Mouse (Mus musculus) layer of hippocampus, postnatal 25 days (tissue): ENCODE data around the gene Gm14597. TPM values are rescaled to one million over a fixed set of nuclear protein-coding genes. Genes with fewer than 3 reads are reported as not detected.
"Not testable (repeated sequence)": the region's sequence is repeated elsewhere in the genome, so short reads cannot be mapped to it uniquely, and the experiment has no call there.

Source experiments
- DNase-seq, 2 experiments: peaks; one replicate each; pipeline ENCODE4 v3.0.0; 2022; ENCODE audit warnings: mixed read lengths in 2 of 2, low spot score in 1 of 2; ENCODE audit errors: extremely low spot score in 1 of 2
- total RNA-seq, 2 experiments: library from RNA; stranded (reverse); gene quantifications; 2 replicates each; pipeline ENCODE4 v1.2.3; 2021

Gene Gm14597
- not detected for total RNA-seq

DNA sequence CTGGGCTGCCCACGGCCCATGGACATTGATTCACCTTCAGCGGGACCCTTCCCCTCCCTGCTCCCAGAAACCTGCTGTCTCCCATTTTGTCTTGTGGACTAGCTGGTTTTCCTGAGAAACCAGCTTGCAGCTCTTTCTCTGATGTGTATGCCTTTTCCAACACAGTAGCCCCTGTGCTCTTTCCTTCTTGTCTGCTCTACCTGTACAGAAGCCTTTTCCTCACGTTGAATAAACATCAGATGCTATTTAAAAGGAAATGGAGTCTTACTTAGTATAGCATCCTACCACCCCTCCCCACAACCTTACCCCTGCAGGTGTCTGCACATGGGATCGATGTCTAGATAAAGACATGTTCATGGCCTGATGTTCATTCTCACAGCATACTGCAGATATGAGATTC lies at the start of gene Gm14597:
Gene Gm14597, minus strand, starts transcription at position 101 of the 400 bp plus-strand sequence.
- not testable (repeated sequence) for DNase-seq

GRCm38 (mm10) chrX:53652917-53653316 lies 44.1 kb upstream of the Gm14597 start:
- not testable (repeated sequence) for DNase-seq

- no peak for DNase-seq
Observed at GRCm38 (mm10) chrX:53645885-53646284, 37.1 kb upstream of the Gm14597 start.

GRCm38 (mm10) chrX:53642980-53643961 lies 34.5 kb upstream of the Gm14597 start, which contains the start of gene Rtl8a:
TSS of gene Rtl8a (minus strand) at chrX:53643682.
- DNase-seq: peak; percentile 30 to 53

DNA sequence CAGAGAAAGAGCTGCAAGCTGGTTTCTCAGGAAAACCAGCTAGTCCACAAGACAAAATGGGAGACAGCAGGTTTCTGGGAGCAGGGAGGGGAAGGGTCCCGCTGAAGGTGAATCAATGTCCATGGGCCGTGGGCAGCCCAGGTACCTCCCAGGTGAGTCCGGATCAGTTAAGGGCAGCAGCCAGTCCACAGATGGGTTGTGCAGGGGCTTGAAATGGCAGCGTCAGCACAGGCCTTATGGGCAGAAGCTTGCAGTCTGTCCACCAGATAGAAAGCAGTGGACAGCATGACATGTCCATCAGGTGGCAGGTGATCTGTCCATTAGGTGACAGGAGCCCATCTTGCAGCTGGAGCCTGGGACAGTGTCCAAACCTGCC lies 33.8 kb upstream of the Gm14597 start:
- not testable (repeated sequence) for DNase-seq

- not testable (repeated sequence) for DNase-seq
Observed at GRCm38 (mm10) chrX:53638107-53638506, 29.3 kb upstream of the Gm14597 start.

DNA sequence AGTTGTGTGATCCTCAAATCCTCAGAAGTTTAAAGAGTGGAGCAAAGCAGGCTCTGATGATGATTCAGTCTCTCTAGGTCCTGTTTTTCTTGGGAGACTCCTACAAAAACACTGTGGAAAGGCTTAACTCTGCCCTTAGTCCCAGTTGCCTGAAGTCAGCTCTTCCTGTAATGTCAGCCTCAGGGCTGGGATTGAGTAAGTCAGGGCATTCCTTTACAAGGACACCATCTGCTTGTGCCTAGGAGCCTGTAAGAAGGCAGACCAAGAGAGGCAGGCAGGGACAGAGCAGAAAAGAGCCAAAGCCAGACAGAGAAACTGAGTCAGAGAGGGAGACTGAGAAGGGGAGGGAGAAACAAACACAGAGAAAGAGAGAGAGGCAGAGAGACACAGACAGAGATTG lies 2.6 kb upstream of the Gm14597 start:
- DNase-seq: not testable (repeated sequence)

DNA sequence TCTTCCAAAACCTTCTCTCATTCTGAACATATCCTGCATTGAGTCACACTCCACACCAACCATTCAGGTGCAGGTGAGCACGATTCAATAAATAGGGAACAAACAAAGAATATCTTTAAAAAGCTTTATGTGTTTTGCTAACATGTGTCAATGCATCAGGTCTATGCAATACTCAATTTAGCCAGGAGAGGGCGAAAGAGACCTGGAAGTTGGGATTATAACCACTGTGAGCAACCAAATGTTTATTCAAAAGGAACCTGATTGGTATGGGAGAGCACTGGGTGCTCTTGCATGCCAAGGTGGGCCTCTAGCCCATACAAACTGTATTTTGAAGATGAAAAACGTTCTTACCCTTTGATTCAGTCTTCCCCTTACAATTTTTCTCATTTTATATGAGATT lies 1.8 kb upstream of the Gm14597 start:
- DNase-seq: peak; percentile 36 to 76

GRCm38 (mm10) chrX:53608122-53608813 lies 511 bp downstream of the Gm14597 start:
- DNase-seq: no peak

- peak; percentile 57 for DNase-seq
Observed at GRCm38 (mm10) chrX:53607242-53608121, 1.3 kb downstream of the Gm14597 start, which contains the start of gene Rtl8c. TSS of gene Rtl8c (plus strand) at chrX:53608032.

GRCm38 (mm10) chrX:53606176-53606575 lies 2.6 kb downstream of the Gm14597 start:
- not testable (repeated sequence) for DNase-seq

- peak; percentile 28 to 87 for DNase-seq
Observed at GRCm38 (mm10) chrX:53599993-53600392, 8.8 kb downstream of the Gm14597 start.

- DNase-seq: not testable (repeated sequence)
Observed at GRCm38 (mm10) chrX:53583404-53583803, 25.4 kb downstream of the Gm14597 start.

DNA sequence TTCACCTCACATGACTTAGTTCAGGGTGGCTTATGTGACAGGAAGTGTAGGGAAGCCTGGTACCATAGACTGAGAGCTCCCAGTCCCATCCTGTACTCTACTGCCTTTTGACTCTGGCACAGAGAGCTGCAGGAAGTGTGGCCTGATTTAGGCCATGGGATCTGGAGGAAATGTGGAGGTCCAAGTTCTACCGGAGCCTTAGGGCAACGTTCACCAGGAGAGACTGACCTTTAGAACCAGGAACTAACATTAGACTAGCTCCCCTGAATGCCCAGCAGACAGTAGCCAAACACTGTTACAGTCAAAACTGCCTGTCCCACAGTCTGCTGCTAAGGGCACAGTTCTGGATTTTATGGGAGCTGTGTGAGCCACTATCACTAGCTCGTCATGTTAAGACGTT lies 27.4 kb downstream of the Gm14597 start:
- DNase-seq: not testable (repeated sequence)

DNA sequence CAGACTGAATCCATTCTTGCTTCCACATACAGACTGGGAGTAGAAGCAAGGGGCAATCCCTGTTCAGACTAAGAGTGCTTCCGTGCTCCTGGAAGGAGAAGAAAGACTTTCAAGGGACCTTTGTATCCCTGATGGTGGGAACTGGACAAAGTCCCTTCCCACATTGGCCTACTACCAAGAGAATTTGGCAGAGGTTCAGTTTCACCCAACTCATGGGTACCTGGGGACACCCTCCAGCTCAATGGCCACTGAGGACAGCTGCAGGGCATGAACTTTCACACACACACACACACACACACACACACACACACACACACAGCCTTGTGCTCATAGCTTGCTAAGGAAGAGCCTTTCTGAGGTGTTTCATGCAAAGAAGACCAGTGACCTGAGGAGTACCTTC lies 29.5 kb downstream of the Gm14597 start:
- no peak for DNase-seq

Other genes with a start within 250 kb of the Gm14597 start
- gene Mospd1, start 238.5 kb downstream of the Gm14597 start, total RNA-seq: 10 to 100 TPM; 13.2 to 14.5 TPM
- gene Etd, start 174.1 kb downstream of the Gm14597 start, total RNA-seq: not detected
- gene Rtl8c, start 947 bp downstream of the Gm14597 start, total RNA-seq: 100 to 1,000 TPM; 149 to 204 TPM
- 100 to 1,000 TPM; 199 to 276 TPM for gene Rtl8a, start 34.7 kb upstream of the Gm14597 start, total RNA-seq
- gene Rtl8b, start 61.4 kb upstream of the Gm14597 start, total RNA-seq: 100 to 1,000 TPM; 193 to 216 TPM
- gene 4930502E18Rik, start 115.8 kb upstream of the Gm14597 start, total RNA-seq: under 1 TPM; 0.20 to 0.33 TPM
- gene 1700013H16Rik, start 148.9 kb upstream of the Gm14597 start, total RNA-seq: not detected
- not detected for gene Zfp36l3, start 167.4 kb upstream of the Gm14597 start, total RNA-seq
- gene Xlr, start 188.7 kb upstream of the Gm14597 start, total RNA-seq: 1 to 10 TPM in 1 of 2 experiments, under 1 TPM in 1; 0.77 to 1.4 TPM